In genomic region chr8:26600127-26600526, GRCm38 (mm10) we compare ENCODE assay signal across 16 mouse cellular contexts.
"Had no signal": no experiment of that assay in that cellular context is flagged by ENCODE, and none has a peak within 500 bp of the region (broad histone marks: within the 10 kb centered on the region; RNA-seq: fewer than 3 reads in every experiment).

No protein-coding gene starts in this region.

- H3K4me3 ChIP-seq: lung, embryonic 15.5 days; megakaryocyte, embryonic 14.5 days; midbrain, embryonic 12.5 days; neural tube, embryonic 12.5 days; stomach, embryonic 15.5 days had no signal

- ATAC-seq: lung, postnatal 0 days; midbrain, embryonic 16.5 days had no signal

- H3K4me2 ChIP-seq: lung, embryonic 15.5 days; midbrain, embryonic 12.5 days; neural tube, embryonic 12.5 days; stomach, embryonic 15.5 days had no signal

- H3K4me1 ChIP-seq: lung, embryonic 15.5 days; megakaryocyte, embryonic 14.5 days; midbrain, embryonic 12.5 days; stomach, embryonic 15.5 days had no signal

- H3K9ac ChIP-seq: lung, embryonic 15.5 days; midbrain, embryonic 12.5 days; neural tube, embryonic 12.5 days; stomach, embryonic 15.5 days had no signal

- H3K36me3 ChIP-seq: lung, embryonic 15.5 days; midbrain, embryonic 12.5 days; neural tube, embryonic 12.5 days; stomach, embryonic 15.5 days had no signal

- H3K9me3 ChIP-seq: lung, embryonic 15.5 days; midbrain, embryonic 12.5 days; neural tube, embryonic 12.5 days; stomach, embryonic 15.5 days had no signal

- DNase-seq: lung, adult 18-20 months; lung, postnatal 14 days; lung, postnatal 36 days; midbrain, embryonic 14.5 days; right cerebral cortex, postnatal 14 days; thymus, adult 2 months; thymus, postnatal 36 days had no signal

- H3K27me3 ChIP-seq: lung, embryonic 15.5 days; megakaryocyte, embryonic 14.5 days; midbrain, embryonic 12.5 days; neural tube, embryonic 12.5 days; stomach, embryonic 15.5 days had no signal

- H3K27ac ChIP-seq: lung, embryonic 15.5 days; macrophage; midbrain, embryonic 12.5 days; neural tube, embryonic 12.5 days; stomach, embryonic 15.5 days; stomach, postnatal 0 days had no signal
